ENCODE assay signal across 8 mouse cellular contexts in the genomic region with DNA sequence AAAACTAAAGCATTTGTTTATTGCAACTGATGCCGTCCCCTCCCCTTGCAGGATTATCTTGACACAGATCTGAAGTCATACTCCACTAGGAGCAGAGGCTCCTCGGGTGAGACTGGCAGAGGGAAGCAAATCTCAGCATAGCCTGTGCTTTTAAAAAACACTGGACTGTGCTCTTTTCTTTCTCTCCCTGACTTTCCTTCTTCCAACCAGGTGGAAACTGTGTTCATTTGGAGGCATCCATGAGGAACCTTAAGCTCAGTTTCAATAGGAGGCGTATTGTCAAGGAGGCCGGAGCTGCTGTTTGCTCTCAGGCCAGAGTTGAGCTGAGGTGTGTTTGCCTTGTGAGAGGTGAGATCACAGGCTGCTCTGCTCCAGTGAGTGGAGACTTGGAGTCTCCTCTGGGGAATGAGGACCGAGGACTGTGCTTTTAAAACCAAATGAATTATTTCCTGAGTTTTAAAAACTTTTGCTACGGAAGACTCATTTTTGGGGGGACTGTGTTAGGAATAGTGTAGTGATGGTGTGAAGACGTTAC. TPM values are rescaled to one million over a fixed set of nuclear protein-coding genes. Genes with fewer than 3 reads are reported as not detected.
DNase-seq lines count a peak whose midpoint lies in the region; ATAC-seq lines count a peak whose summit lies in the region.

No protein-coding gene starts in this region.

- WGBS in heart, embryonic 13.5 days: 40% methylated on average over 7 of the region's 7 CpGs
- 34% methylated on average over 7 of the region's 7 CpGs for WGBS in intestine, embryonic 14.5 days
- 26% methylated on average over 7 of the region's 7 CpGs for WGBS in midbrain, embryonic 14.5 days

- DNase-seq in heart, postnatal 4 days: no peak
- DNase-seq in embryo, embryonic 9.5 days (ENCODE audit: extremely low spot score): peak; percentile 19
- no peak for DNase-seq in intestine, embryonic 14.5 days (ENCODE audit: low spot score)
- DNase-seq in midbrain, embryonic 14.5 days: no peak
- no peak for DNase-seq in ovary, postnatal 14 days (ENCODE audit: low spot score)
- no peak for DNase-seq in layer of hippocampus, postnatal 14 days (ENCODE audit: low spot score in 2 of 2)
- no peak for DNase-seq in layer of hippocampus, adult 18-20 months (ENCODE audit: low spot score in 2 of 2)

- H3K9ac ChIP-seq in heart, embryonic 13.5 days: peak overlapping the region; percentile 92
- no peak overlapping the region for H3K9ac ChIP-seq in intestine, embryonic 14.5 days (ENCODE audit: low read length)
- H3K9ac ChIP-seq in midbrain, embryonic 14.5 days (replicated peaks; ENCODE audit: low read length): no peak overlapping the region; the same call in 1 of the 2 replicates

- peak overlapping the region; percentile 87 for H3K4me2 ChIP-seq in heart, embryonic 13.5 days
- peak overlapping the region; percentile 92 for H3K4me2 ChIP-seq in intestine, embryonic 14.5 days (ENCODE audit: low read length)
- H3K4me2 ChIP-seq in midbrain, embryonic 14.5 days (ENCODE audit: low read length): peak overlapping the region; percentile 94

- peak overlapping the region; percentile 88 for H3K4me3 ChIP-seq in heart, embryonic 13.5 days
- H3K4me3 ChIP-seq in intestine, embryonic 14.5 days (ENCODE audit: low read depth, low read length): peak overlapping the region; percentile 67
- H3K4me3 ChIP-seq in midbrain, embryonic 14.5 days (replicated peaks; ENCODE audit: low read depth, low read length): peak overlapping the region; percentile 76

- H3K36me3 ChIP-seq in heart, embryonic 13.5 days: no peaks in the 10 kb centered on the region; the same call in 1 of the 2 replicates
- no peaks in the 10 kb centered on the region for H3K36me3 ChIP-seq in intestine, embryonic 14.5 days (ENCODE audit: control insufficient read depth, insufficient read depth, low read length)
- H3K36me3 ChIP-seq in midbrain, embryonic 14.5 days (ENCODE audit: control insufficient read depth, insufficient read depth, low read length): no peaks in the 10 kb centered on the region

- H3K4me1 ChIP-seq in heart, embryonic 13.5 days: peaks cover 55% of the 10 kb centered on the region
- H3K4me1 ChIP-seq in intestine, embryonic 14.5 days (replicated peaks; ENCODE audit: control insufficient read depth, insufficient read depth, low read length): peaks cover 18% of the 10 kb centered on the region
- H3K4me1 ChIP-seq in midbrain, embryonic 14.5 days (ENCODE audit: control insufficient read depth, insufficient read depth, low read length): 0 out of 2 replicates have a peak, but pooled peaks cover 6% of the 10 kb centered on the region

- H3K9me3 ChIP-seq in heart, embryonic 13.5 days: no peaks in the 10 kb centered on the region
- no peaks in the 10 kb centered on the region for H3K9me3 ChIP-seq in intestine, embryonic 14.5 days (ENCODE audit: control insufficient read depth, low read length)
- no peaks in the 10 kb centered on the region for H3K9me3 ChIP-seq in midbrain, embryonic 14.5 days (ENCODE audit: control insufficient read depth, low read length)

- H3K27me3 ChIP-seq in heart, embryonic 13.5 days (replicated peaks): no peaks in the 10 kb centered on the region
- H3K27me3 ChIP-seq in intestine, embryonic 14.5 days (replicated peaks; ENCODE audit: control insufficient read depth, insufficient read depth, low read length): no peaks in the 10 kb centered on the region
- peaks cover 17% of the 10 kb centered on the region; the same call in 1 of the 2 replicates for H3K27me3 ChIP-seq in midbrain, embryonic 14.5 days (ENCODE audit: control insufficient read depth, insufficient read depth, low read length)

- no peak for ATAC-seq in heart, embryonic 13.5 days (ENCODE audit: extremely low read depth, insufficient number of reproducible peaks, low FRiP score, low TSS enrichment)
- no peak for ATAC-seq in intestine, embryonic 14.5 days (replicated peaks; ENCODE audit: low FRiP score, low TSS enrichment, low read depth)
- no peak for ATAC-seq in midbrain, embryonic 14.5 days (ENCODE audit: low FRiP score, low TSS enrichment)

- 0 out of 2 replicates have a peak overlapping the region, but pooled peaks have one; percentile 96 for H3K27ac ChIP-seq in heart, embryonic 13.5 days (replicated peaks)
- H3K27ac ChIP-seq in intestine, embryonic 14.5 days (ENCODE audit: low read depth): no peak overlapping the region
- no peak overlapping the region for H3K27ac ChIP-seq in midbrain, embryonic 14.5 days (replicated peaks; ENCODE audit: low read depth, low read length)

RNA-seq across cellular contexts. Expression of a gene that starts 40.3 kb away (rescaled TPM):
- polyA plus RNA-seq in heart, embryonic 13.5 days (2015; fragmentation: Nextera tagmentation; extraction: Ambion mirVana): 16.3 TPM in 2 replicates
- 10 to 100 TPM; 41.2 to 42.6 TPM for total RNA-seq in heart, postnatal 4 days (2021)
- polyA plus RNA-seq in intestine, embryonic 14.5 days (2014; fragmentation: Nextera tagmentation; extraction: Ambion mirVana): 24.1 and 29.3 TPM in 2 replicates
- polyA plus RNA-seq in midbrain, embryonic 14.5 days (2014; fragmentation: Nextera tagmentation; extraction: Ambion mirVana): 11.8 and 17.5 TPM in 2 replicates
- total RNA-seq in layer of hippocampus, postnatal 14 days (2021): 10 to 100 TPM; 60.9 to 64.7 TPM
- 10 to 100 TPM; 57.9 to 65.4 TPM for total RNA-seq in layer of hippocampus, adult 18-20 months (2021)
